Mouse (Mus musculus) olfactory bulb, adult 2 months (tissue): Measurements from ENCODE around the gene Syne2. TPM values are rescaled to one million over a fixed set of nuclear protein-coding genes. Genes with fewer than 3 reads are reported as not detected.

Source experiments
- H3K27ac ChIP-seq: fragments of 200-500 bp; 2 replicates; pipeline ENCODE4 v1.5.1; 2012; ENCODE audit warnings: low read depth, low read length; ENCODE audit not compliant: insufficient read depth
- H3K4me1 ChIP-seq: fragments of 200-500 bp; 2 replicates; pipeline ENCODE4 v1.6.1; 2012; ENCODE audit warnings: low read length; ENCODE audit not compliant: control insufficient read depth, insufficient read depth
- H3K4me3 ChIP-seq: fragments of 200-500 bp; 2 replicates; pipeline ENCODE4 v1.5.1; 2012; ENCODE audit warnings: mild to moderate bottlenecking, low read depth, low read length, moderate library complexity; ENCODE audit not compliant: insufficient read depth
- CTCF ChIP-seq: fragments of 200-500 bp; IDR thresholded peaks from 2 replicates; pipeline ENCODE4 v1.5.1; 2012; ENCODE audit warnings: low read depth, mild to moderate bottlenecking, low read length, moderate library complexity; ENCODE audit not compliant: insufficient read depth
- POLR2A ChIP-seq: fragments of 200-500 bp; IDR thresholded peaks from 2 replicates; pipeline ENCODE4 v1.6.1; 2012; ENCODE audit warnings: mild to moderate bottlenecking, low read depth, low read length, moderate library complexity; ENCODE audit not compliant: insufficient read depth
- WGBS: fragments of 180-500 bp; shearing (Covaris S2); methylation state at CpG from one replicate; pipeline ENCODE4 v1.1.7; 2018; 5-methylcytosine and 5-hydroxymethylcytosine counted together
- polyA plus RNA-seq: library from polyadenylated mRNA; stranded (reverse); fragments of >200 nt; gene quantifications from 2 replicates; pipeline ENCODE4 v1.2.4, GENCODE M21; 2012; ENCODE audit warnings: low replicate concordance; ENCODE audit not compliant: missing spikeins, insufficient read depth, insufficient read length

The Syne2 gene
- polyA plus RNA-seq, 1 experiment: not detected

DNA sequence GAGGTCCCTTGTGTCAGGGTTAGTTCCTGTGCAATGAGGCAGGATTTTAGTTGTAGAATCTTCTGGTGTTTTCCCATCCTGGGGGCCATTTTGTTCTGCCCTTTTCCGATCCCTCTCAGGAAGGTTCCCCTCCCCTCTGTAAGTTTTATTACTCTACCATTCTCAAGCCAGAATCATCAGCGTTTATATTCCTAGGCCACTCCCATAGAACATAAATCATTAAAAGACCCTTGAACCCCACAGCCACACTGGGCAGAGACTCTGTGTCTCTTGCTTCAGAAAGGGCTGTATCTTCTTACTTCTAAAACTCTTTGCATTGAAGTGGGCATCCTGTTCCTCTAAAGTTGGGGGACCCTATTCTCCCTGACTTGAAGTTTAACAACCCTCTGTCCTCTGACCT is 180.5 kb downstream of the Syne2 start:
- Histone ChIP-seq H3K27ac (no peak overlapping the region), H3K4me3 (no peak overlapping the region), H3K4me1 (no peaks in the 10 kb centered on the region)
- 98% methylated on average over 2 of the region's 2 CpGs for WGBS
- no peak for TF ChIP-seq POLR2A
- TF ChIP-seq CTCF: no peak

DNA sequence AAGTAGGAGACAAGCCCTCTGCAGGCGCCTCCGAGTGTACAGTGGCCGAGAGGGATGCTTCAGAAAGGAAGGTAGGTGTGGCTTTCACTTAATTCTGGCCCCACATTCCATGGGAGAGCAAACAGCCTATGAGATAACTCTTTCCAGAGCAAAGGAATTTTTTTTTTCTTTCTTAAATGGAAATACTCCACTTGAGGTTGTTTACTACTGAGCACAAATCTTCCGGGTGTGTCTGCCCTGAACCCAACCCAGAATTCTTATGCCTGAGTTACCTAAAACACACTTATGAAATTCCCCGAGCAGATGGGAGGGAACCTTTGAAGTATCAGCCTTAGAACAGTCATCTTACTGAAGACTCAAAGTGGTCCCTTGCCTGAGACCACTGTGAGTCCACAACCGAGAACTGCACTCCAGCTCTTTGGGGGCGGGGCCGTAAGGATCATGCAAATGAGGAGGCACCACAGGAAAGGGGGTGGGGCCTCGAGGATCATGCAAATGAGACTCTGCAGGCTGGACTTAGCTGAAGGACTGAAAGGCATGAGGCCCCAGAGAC is 186.8 kb downstream of the Syne2 start:
- no peak overlapping the region for H3K4me3 ChIP-seq
- no peak overlapping the region for H3K27ac ChIP-seq
- 60% methylated on average over 9 of the region's 9 CpGs for WGBS
- H3K4me1 ChIP-seq: no peaks in the 10 kb centered on the region
- TF ChIP-seq CTCF: no peak
- no peak for TF ChIP-seq POLR2A

DNA sequence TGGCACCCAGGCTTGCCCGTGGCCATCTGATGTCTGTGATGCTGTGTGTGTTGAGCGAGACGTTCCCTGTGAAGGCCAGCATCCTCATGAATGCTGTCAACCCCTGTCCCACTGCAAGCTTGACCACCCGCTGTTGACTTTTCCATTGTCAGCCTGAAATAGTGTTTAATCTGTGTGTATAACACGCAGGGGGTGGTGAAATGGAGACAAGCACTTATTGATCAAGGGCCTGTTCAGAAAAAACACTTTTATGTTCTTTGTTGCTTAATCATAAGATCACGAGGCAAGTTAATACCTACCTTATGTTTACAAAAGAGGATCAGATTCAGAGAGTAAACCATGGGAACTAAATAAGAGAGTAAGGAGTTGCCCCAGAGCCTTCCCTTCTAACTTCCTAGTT is 191.1 kb downstream of the Syne2 start:
- 80% methylated on average over 6 of the region's 6 CpGs for WGBS
- H3K4me3 ChIP-seq: no peak overlapping the region
- H3K4me1 ChIP-seq: peaks cover 5% of the 10 kb centered on the region; the same call in 1 of the 2 replicates
- no peak overlapping the region for H3K27ac ChIP-seq
- TF ChIP-seq POLR2A: no peak
- no peak for TF ChIP-seq CTCF

DNA sequence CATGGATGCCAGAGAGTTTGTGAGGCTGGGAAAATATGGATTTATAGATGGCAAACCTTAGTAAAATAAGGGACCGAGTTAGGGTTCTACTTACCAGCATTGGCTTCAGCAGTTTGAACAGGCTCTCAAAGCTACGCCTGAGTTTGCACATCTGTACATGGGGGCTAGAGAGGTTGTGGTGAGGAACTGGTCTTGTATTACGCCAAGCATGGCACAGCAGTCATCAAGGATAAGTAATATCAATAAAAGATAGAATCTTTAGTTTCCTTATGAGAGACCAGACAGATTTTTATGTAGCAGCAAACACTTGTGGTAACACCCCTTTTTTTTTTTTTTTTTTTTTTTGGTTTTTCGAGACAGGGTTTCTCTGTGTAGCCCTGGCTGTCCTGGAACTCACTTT is 194.9 kb downstream of the Syne2 start:
- WGBS: 84% methylated on average over 4 of the region's 4 CpGs
- TF ChIP-seq CTCF (no peak), POLR2A (no peak)
- H3K27ac ChIP-seq: no peak overlapping the region
- no peak overlapping the region for H3K4me3 ChIP-seq
- H3K4me1 ChIP-seq: peaks cover 7% of the 10 kb centered on the region; the same call in 1 of the 2 replicates

DNA sequence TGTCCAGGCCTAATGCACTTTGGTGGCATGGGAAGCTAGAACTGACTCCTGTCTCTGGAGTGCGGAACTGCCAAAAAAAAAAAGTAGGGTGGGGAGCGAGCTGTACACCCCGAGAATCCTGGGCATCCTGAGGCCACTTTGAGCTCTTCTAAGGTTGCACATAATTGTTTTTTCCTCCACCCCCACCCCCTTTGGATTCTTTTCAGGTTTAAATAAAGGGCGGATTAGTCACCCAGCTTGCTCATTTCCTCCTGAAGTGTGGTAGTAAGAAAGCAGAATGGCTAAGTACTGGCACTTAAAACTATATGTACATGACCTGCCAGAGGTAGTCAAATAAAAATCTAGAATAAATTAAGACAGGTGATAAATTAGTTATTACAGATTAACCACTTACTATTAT is 195.5 kb downstream of the Syne2 start:
- H3K27ac ChIP-seq: no peak overlapping the region
- TF ChIP-seq CTCF (no peak), POLR2A (no peak)
- WGBS: 33% methylated on average over 4 of the region's 4 CpGs
- no peak overlapping the region for H3K4me3 ChIP-seq
- H3K4me1 ChIP-seq: peaks cover 7% of the 10 kb centered on the region; the same call in 1 of the 2 replicates

DNA sequence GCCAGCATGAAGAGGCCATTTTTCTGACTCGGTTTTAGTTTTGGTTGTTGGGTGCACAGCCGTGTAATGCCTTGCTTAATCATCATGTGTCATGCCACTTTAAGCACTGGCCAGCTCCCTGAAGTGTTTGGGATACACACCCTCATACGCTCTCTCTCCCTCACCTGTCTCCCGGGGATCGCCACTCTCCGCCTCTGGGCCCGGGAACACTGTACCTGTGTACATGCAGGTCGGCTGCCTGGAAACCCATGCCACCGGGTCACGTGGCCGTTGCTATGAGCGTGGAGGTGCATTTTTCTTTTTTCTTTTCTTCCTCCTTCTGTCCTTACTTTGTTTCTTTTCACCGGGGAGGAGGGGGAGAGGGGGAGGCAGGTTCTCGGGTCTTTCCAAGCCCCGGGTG is 197.1 kb downstream of the Syne2 start:
- no peak for TF ChIP-seq CTCF
- no peak for TF ChIP-seq POLR2A
- Histone ChIP-seq H3K4me3 (no peak overlapping the region), H3K4me1 (peaks cover 7% of the 10 kb centered on the region; the same call in 1 of the 2 replicates), H3K27ac (no peak overlapping the region)
- WGBS: 74% methylated on average over 15 of the region's 15 CpGs

DNA sequence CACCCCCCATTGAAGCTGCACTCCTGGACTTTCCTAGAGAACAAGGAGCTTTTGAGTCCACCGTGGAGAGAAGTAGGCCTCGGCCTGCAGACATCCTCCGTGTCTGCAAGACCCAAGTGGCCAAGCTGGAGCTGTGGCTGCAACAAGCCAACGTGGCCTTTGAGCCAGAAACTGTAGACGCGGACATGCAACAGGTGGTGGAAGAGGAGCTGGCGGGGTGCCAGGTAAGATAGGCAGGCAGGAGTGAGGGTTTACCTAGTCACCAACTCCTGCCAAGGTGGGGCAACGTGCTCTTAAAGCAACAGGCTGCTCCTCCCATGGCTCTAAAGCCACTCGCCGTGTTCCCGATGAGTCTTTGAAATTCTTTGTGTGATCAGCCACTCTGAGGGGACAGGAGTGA is 197.6 kb downstream of the Syne2 start:
- no peak overlapping the region for H3K27ac ChIP-seq
- H3K4me1 ChIP-seq: peaks cover 7% of the 10 kb centered on the region; the same call in 1 of the 2 replicates
- TF ChIP-seq CTCF: no peak
- no peak for TF ChIP-seq POLR2A
- WGBS: 73% methylated on average over 11 of the region's 11 CpGs
- H3K4me3 ChIP-seq: no peak overlapping the region

DNA sequence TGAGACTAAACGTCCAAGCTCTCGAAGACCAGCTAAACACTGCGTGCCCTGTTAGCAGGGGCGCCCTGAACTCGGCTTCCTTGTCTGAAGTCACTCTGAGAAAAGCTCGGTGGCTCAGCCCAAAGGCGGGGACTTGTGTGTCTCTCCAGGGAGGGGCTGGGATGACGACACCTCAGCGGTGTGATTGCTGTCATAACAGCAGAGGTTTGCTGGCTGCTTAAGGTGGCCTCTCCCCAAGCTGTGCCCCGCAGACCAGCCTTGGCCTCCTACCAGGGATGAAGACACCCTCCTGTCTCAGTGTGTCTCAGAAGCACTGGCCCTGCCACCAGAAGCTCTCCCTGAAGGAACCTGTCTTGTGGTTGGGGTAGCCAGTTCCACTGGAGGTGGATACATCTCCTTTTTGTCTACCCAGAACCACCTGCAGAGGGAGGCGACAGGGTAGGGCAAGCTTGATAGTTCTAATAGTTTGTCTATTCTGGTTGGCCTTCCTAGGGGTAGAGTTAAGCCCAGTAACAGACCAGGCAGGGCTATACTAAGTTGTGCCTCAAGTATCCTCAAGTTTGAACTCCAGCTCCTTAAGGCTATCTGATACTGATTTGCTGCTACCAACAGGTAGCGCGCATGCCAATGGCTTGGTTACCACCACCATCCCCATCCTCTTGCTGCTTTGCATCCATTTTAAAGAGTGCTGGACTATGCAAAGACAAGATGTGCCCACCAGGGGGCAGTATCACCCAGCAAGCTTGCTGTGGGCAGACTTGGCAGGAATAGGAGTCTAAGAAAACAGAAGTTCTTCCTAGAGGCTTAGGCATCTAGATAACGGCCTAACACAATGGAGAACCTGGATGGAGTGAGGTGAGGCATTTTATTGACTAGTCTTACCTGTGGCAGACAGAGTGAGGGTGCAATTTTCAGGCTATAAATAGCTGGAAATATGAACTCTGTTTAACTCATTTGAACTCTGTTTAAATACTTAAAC is 198.5 kb downstream of the Syne2 start:
- H3K4me1 ChIP-seq: peaks cover 7% of the 10 kb centered on the region; the same call in 1 of the 2 replicates
- no peak overlapping the region for H3K4me3 ChIP-seq
- WGBS: 79% methylated on average over 14 of the region's 14 CpGs
- TF ChIP-seq POLR2A: no peak
- TF ChIP-seq CTCF: no peak
- H3K27ac ChIP-seq: no peak overlapping the region

DNA sequence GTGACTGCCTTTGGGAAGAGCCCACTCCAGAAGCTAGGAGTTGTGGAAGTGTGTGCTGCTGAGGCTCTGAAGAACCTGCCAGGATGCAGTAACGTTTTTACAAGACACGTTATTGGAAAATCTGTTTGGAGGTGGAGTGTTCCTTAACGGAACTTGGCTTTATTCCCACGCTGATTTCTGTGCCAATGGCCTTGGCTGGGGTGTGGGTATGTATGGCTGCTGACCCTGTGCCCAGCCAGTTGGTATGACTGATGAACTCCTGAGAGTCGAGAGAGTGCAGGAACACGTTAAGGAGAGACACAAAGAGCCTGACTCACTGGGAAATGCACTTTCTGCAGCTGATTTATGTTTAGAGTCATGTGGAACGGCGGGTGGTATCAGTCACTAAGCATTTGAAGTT is 200.7 kb downstream of the Syne2 start:
- Histone ChIP-seq H3K27ac (no peak overlapping the region), H3K4me1 (peaks cover 5% of the 10 kb centered on the region; the same call in 1 of the 2 replicates), H3K4me3 (no peak overlapping the region)
- TF ChIP-seq CTCF (no peak), POLR2A (no peak)
- WGBS: 56% methylated on average over 8 of the region's 8 CpGs
